ENCODE assay signal across 28 mouse cellular contexts in the genomic region with DNA sequence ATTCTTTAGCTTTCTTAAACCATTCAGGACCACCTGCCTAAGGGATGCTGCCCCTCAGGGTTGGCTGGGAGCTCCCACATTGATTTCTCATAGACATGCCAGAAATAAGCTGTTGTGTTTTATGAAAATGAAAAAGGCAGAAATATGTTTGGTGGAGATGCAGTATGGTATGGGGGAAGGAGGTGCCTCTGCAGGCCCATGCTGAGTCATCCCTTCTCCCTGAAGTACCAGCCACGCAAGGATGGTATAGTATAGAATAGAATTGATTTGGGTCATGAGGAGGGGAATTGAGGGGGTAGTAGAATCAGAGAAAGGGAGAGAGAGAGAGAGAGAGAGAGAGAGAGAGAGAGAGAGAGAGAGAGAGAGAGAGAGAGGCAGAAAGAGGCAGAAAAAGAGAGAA. TPM values are rescaled to one million over a fixed set of nuclear protein-coding genes. Genes with fewer than 3 reads are reported as not detected.
DNase-seq lines count a peak whose midpoint lies in the region; ATAC-seq lines count a peak whose summit lies in the region.
"Had no signal": no experiment of that assay in that cellular context is flagged by ENCODE, and none has a peak within 500 bp of the region (broad histone marks: within the 10 kb centered on the region; RNA-seq: fewer than 3 reads in every experiment).

No protein-coding gene starts in this region.

- intact Hi-C loops in left cerebral cortex, postnatal 36 days (cut with DNase I): no loop called here
- intact Hi-C loops in left cerebral cortex, postnatal 4 days (cut with DNase I): no loop called here

- peak; percentile 3 to 11 for DNase-seq in frontal cortex, postnatal 36 days (ENCODE audit: low spot score in 2 of 2)
- no peak for DNase-seq in frontal cortex, postnatal 14 days (ENCODE audit: low spot score in 2 of 2)
- DNase-seq in left cerebral cortex, postnatal 36 days (ENCODE audit: low spot score in 2 of 2): peak; percentile 7 to 10
- no peak for DNase-seq in left cerebral cortex, postnatal 4 days
- DNase-seq in brain, adult 2 months (ENCODE audit: low read depth, low spot score): peak; percentile 55
- DNase-seq: adrenal gland, postnatal 10 days; adrenal gland, postnatal 36 days; B cell, adult 2 months; cerebellum, adult 11 months; cerebellum, adult 2 months; cerebellum, adult 9-11 months; cerebellum, postnatal 25 days; embryo, embryonic 11 days; gastrocnemius, postnatal 10 days; gastrocnemius, postnatal 36 days; heart, adult 2 months; heart, postnatal 14 days; heart, postnatal 4 days had no signal

- ATAC-seq in granulocyte monocyte progenitor cell, adult 5-6 weeks (replicated peaks; ENCODE audit: poor library complexity, severe bottlenecking): no peak
- ATAC-seq: forebrain, embryonic 15.5 days; hindbrain, postnatal 0 days; inflammation-experienced regulatory T-cells, adult 6 months; intestine, embryonic 16.5 days; Patski had no signal

RNA-seq across cellular contexts. Expression of gene Izumo1r, which starts 50.9 kb away (rescaled TPM):
- not detected for total RNA-seq in left cerebral cortex, postnatal 36 days (2021)
- total RNA-seq in left cerebral cortex, postnatal 4 days (2021): not detected
- not detected in 2 replicates for total RNA-seq in granulocyte monocyte progenitor cell, adult 5-6 weeks (2014; fragmentation: Nextera tagmentation)
- not detected in 2 replicates for total RNA-seq in granulocyte monocyte progenitor cell, adult 5-6 weeks (2017)
- total RNA-seq: adrenal gland, adult 18-20 months; adrenal gland, postnatal 36 days; CH12.LX; common myeloid progenitor, adult 5-6 weeks; gastrocnemius, adult 18-20 months; gastrocnemius, postnatal 10 days; gastrocnemius, postnatal 36 days; heart, adult 2 months; heart, postnatal 4 days; hindbrain, postnatal 0 days had no signal

Comparison
In these comparisons a context has a peak if more than half of its experiments do, and no peak if none do; other contexts are left out.
1. DNase-seq: peak in frontal cortex, postnatal 36 days (2 of 2), left cerebral cortex, postnatal 36 days (2 of 2) and brain, adult 2 months (single experiment); none in frontal cortex, postnatal 14 days (0 of 2) and left cerebral cortex, postnatal 4 days (single experiment).